Mouse (Mus musculus): ENCODE data around the gene Rad23a. TPM values are rescaled to one million over a fixed set of nuclear protein-coding genes. Genes with fewer than 3 reads are reported as not detected.
"Not testable (repeated sequence)": the region's sequence is repeated elsewhere in the genome, so short reads cannot be mapped to it uniquely, and the experiment has no call there.

Gene Rad23a
- total and polyA plus RNA-seq, 2 experiments: 28.2 to 68.4 TPM

DNA sequence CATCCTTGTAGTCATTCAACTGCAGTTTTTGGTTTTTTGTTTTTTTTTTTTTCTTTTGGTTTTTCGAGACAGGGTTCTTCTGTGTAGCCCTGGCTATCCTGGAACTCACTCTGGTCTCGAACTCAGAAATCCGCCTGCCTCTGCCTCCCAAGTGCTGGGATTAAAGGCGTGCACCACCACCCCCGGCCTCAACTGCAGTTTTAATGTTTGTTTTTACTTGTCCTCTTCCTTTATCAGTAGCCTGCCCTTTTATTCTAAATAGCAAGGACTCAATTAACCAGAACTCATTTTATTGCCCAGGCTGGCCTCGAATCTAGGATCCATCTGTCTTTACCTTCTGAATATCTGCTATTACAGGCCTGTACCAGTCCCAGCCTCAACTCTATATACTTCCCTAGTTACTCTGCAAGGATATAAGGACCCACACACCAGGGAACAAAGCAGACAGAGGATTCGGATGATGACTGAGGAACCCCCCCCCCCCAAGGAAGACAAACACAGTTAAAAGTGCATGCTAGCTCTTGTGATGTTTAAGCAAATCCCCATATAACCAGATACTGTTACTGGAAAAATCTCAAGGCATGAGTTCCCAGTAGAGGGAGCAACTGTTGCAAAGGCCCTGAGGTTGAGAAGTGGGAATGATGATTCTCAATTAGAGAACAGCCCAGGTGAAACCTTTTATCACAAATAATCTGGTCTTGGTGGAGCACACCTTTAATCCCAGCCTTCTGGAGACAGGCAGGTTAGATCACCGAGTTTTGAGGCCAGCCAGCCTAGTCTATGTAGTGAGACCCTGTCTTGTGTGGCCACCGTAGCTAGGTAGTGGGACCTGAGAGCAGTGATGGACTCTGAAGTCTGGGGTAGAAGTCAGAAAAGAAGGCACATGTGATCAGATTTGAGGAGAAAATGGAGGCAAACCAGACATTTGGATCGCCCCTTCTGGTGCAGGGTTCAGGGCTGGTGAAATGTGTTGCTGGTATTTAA is 7.4 kb downstream of the Rad23a start:
- H3K36me3 ChIP-seq (ENCODE audit: control insufficient read depth, insufficient read depth, low read length): peaks cover 18% of the 10 kb centered on the region; the same call in 1 of the 2 replicates
- H3K79me2 ChIP-seq (ENCODE audit: control insufficient read depth, insufficient read depth, low read length): peaks cover 5% of the 10 kb centered on the region; the same call in 1 of the 2 replicates
- H3K27ac ChIP-seq (replicated peaks; ENCODE audit: insufficient read depth, low read depth, low read length): no peak overlapping the region
- WGBS: 38% methylated on average over 10 of the region's 10 CpGs
- H3K27me3 ChIP-seq (ENCODE audit: control insufficient read depth, insufficient read depth, low read length): no peaks in the 10 kb centered on the region
- H3K4me3 ChIP-seq (ENCODE audit: insufficient read depth, low read depth, low read length): peak overlapping the region; percentile 68
- no peak for DNase-seq (ENCODE audit: extremely low read depth, low read depth, low spot score)
- TF ChIP-seq CTCF (IDR thresholded peaks at IDR 0.05; ENCODE audit: low read depth, low read length) (no peak), POLR2A (IDR thresholded peaks at IDR 0.05; ENCODE audit: extremely low read depth, insufficient read depth, low read length) (no peak)
- peaks cover 6% of the 10 kb centered on the region; the same call in 1 of the 2 replicates for H3K4me1 ChIP-seq (ENCODE audit: control insufficient read depth, insufficient read depth, low read length)
- H3K9ac ChIP-seq (ENCODE audit: low read depth, low read length): peak overlapping the region; percentile 98

GRCm38 (mm10) chr8:84832034-84832717 is 8.3 kb downstream of the Rad23a start:
- peak overlapping the region; percentile 86 for H3K27ac ChIP-seq (replicated peaks; ENCODE audit: insufficient read depth, low read depth, low read length)
- no peak for DNase-seq (ENCODE audit: extremely low read depth, low read depth, low spot score)
- H3K79me2 ChIP-seq (ENCODE audit: control insufficient read depth, insufficient read depth, low read length): peaks cover 8% of the 10 kb centered on the region; the same call in 1 of the 2 replicates
- peaks cover 6% of the 10 kb centered on the region; the same call in 1 of the 2 replicates for H3K4me1 ChIP-seq (ENCODE audit: control insufficient read depth, insufficient read depth, low read length)
- TF ChIP-seq CTCF (IDR thresholded peaks at IDR 0.05; ENCODE audit: low read depth, low read length): no peak
- peak; percentile 75; the same call in 1 of the 2 replicates for TF ChIP-seq POLR2A (IDR thresholded peaks at IDR 0.05; ENCODE audit: extremely low read depth, insufficient read depth, low read length)
- H3K36me3 ChIP-seq (ENCODE audit: control insufficient read depth, insufficient read depth, low read length): peaks cover 16% of the 10 kb centered on the region; the same call in 1 of the 2 replicates
- under 1% methylated on average over 57 of the region's 59 CpGs for WGBS
- peak overlapping the region; percentile 68 for H3K4me3 ChIP-seq (ENCODE audit: insufficient read depth, low read depth, low read length)
- H3K9ac ChIP-seq (ENCODE audit: low read depth, low read length): peak overlapping the region; percentile 98
- H3K27me3 ChIP-seq (ENCODE audit: control insufficient read depth, insufficient read depth, low read length): no peaks in the 10 kb centered on the region

- TF ChIP-seq CTCF (IDR thresholded peaks at IDR 0.05; ENCODE audit: low read depth, low read length) (peak; percentile 64), POLR2A (IDR thresholded peaks at IDR 0.05; ENCODE audit: extremely low read depth, insufficient read depth, low read length) (no peak)
- DNase-seq (ENCODE audit: extremely low read depth, low read depth, low spot score): peak; percentile 92
Measured at GRCm38 (mm10) chr8:84831490-84831889, 9.0 kb downstream of the Rad23a start, which contains the start of gene Gadd45gip1. Gadd45gip1 (plus strand) TSS chr8:84831522.

GRCm38 (mm10) chr8:84826518-84826917 is 13.9 kb downstream of the Rad23a start:
- WGBS: 92% methylated on average over 2 of the region's 2 CpGs
- not testable (repeated sequence) for H3K27me3 ChIP-seq (ENCODE audit: control insufficient read depth, insufficient read depth, low read length); H3K4me3 ChIP-seq (ENCODE audit: insufficient read depth, low read depth, low read length); DNase-seq (ENCODE audit: extremely low read depth, low read depth, low spot score); H3K36me3 ChIP-seq (ENCODE audit: control insufficient read depth, insufficient read depth, low read length); H3K79me2 ChIP-seq (ENCODE audit: control insufficient read depth, insufficient read depth, low read length); H3K4me1 ChIP-seq (ENCODE audit: control insufficient read depth, insufficient read depth, low read length); H3K27ac ChIP-seq (replicated peaks; ENCODE audit: insufficient read depth, low read depth, low read length); H3K9ac ChIP-seq (ENCODE audit: low read depth, low read length)

More at GRCm38 (mm10) chr8:84831490-84831889, 9.0 kb downstream of the Rad23a start, which contains the start of gene Gadd45gip1:
- peaks cover 6% of the 10 kb centered on the region; the same call in 1 of the 2 replicates for H3K4me1 ChIP-seq (ENCODE audit: control insufficient read depth, insufficient read depth, low read length)
- no peaks in the 10 kb centered on the region for H3K27me3 ChIP-seq (ENCODE audit: control insufficient read depth, insufficient read depth, low read length)
- H3K27ac ChIP-seq (replicated peaks; ENCODE audit: insufficient read depth, low read depth, low read length): peak within 1 kb of the TSS; percentile 86
- 8% methylated on average over 11 of the region's 11 CpGs for WGBS
- H3K4me3 ChIP-seq (ENCODE audit: insufficient read depth, low read depth, low read length): peak within 1 kb of the TSS; percentile 68
- H3K9ac ChIP-seq (ENCODE audit: low read depth, low read length): peak within 1 kb of the TSS; percentile 98
- H3K79me2 ChIP-seq (ENCODE audit: control insufficient read depth, insufficient read depth, low read length): peaks cover 8% of the 10 kb centered on the region; the same call in 1 of the 2 replicates
- H3K36me3 ChIP-seq (ENCODE audit: control insufficient read depth, insufficient read depth, low read length): peaks cover 13% of the 10 kb centered on the region; the same call in 1 of the 2 replicates

- H3K79me2 ChIP-seq (ENCODE audit: control insufficient read depth, insufficient read depth, low read length): peaks cover 5% of the 10 kb centered on the region; the same call in 1 of the 2 replicates
- no peak for DNase-seq (ENCODE audit: extremely low read depth, low read depth, low spot score)
- H3K9ac ChIP-seq (ENCODE audit: low read depth, low read length): no peak overlapping the region
- no peak overlapping the region for H3K4me3 ChIP-seq (ENCODE audit: insufficient read depth, low read depth, low read length)
- TF ChIP-seq CTCF (IDR thresholded peaks at IDR 0.05; ENCODE audit: low read depth, low read length): no peak
- H3K36me3 ChIP-seq (ENCODE audit: control insufficient read depth, insufficient read depth, low read length): no peaks in the 10 kb centered on the region
- 82% methylated on average over 4 of the region's 4 CpGs for WGBS
- no peaks in the 10 kb centered on the region for H3K27me3 ChIP-seq (ENCODE audit: control insufficient read depth, insufficient read depth, low read length)
- H3K27ac ChIP-seq (replicated peaks; ENCODE audit: insufficient read depth, low read depth, low read length): no peak overlapping the region
- H3K4me1 ChIP-seq (ENCODE audit: control insufficient read depth, insufficient read depth, low read length): no peaks in the 10 kb centered on the region
Measured at GRCm38 (mm10) chr8:84825636-84826035, 14.8 kb downstream of the Rad23a start.
